Mouse (Mus musculus) megakaryocyte, embryonic 14.5 days (primary cell): Measurements from ENCODE around the gene Sparc. TPM values are rescaled to one million over a fixed set of nuclear protein-coding genes. Genes with fewer than 3 reads are reported as not detected.
A peak's percentile ranks its signal among the peaks of the same experiment; 100 is the strongest.
"Not testable (repeated sequence)": the region's sequence is repeated elsewhere in the genome, so short reads cannot be mapped to it uniquely, and the experiment has no call there.

Experiments
- H3K27me3 ChIP-seq: replicated peaks from 2 replicates; pipeline ENCODE3; 2012; ENCODE audit warnings: inconsistent platforms
- H3K36me3 ChIP-seq: replicated peaks from 2 replicates; pipeline ENCODE3; 2012; ENCODE audit warnings: low read length, inconsistent platforms, mixed read lengths
- H3K4me1 ChIP-seq: 2 replicates; pipeline ENCODE4 v1.6.1; 2012; ENCODE audit warnings: inconsistent platforms
- H3K4me3 ChIP-seq: replicated peaks from 2 replicates; pipeline ENCODE3; 2012; ENCODE audit warnings: moderate library complexity, mild to moderate bottlenecking, inconsistent platforms
- H3K9me3 ChIP-seq: 2 replicates; pipeline ENCODE4 v1.6.1; 2012; ENCODE audit warnings: inconsistent platforms
- FLI1 ChIP-seq: IDR thresholded peaks from 2 replicates; pipeline ENCODE4 v1.6.1; 2012; ENCODE audit warnings: low read length, inconsistent platforms, mixed read lengths
- GATA1 ChIP-seq: IDR thresholded peaks from 3 replicates; pipeline ENCODE4 v1.6.1; 2012; ENCODE audit warnings: mixed read lengths, low read length, inconsistent platforms, borderline replicate concordance
- polyA plus RNA-seq: library from polyadenylated mRNA; stranded (reverse); fragments of >175 nt; gene quantifications from 2 replicates; pipeline ENCODE4 v1.2.3, GENCODE M21; 2012; ENCODE audit warnings: low replicate concordance; ENCODE audit not compliant: insufficient read depth

The Sparc gene
- polyA plus RNA-seq, 1 experiment, result 11.1 TPM

DNA sequence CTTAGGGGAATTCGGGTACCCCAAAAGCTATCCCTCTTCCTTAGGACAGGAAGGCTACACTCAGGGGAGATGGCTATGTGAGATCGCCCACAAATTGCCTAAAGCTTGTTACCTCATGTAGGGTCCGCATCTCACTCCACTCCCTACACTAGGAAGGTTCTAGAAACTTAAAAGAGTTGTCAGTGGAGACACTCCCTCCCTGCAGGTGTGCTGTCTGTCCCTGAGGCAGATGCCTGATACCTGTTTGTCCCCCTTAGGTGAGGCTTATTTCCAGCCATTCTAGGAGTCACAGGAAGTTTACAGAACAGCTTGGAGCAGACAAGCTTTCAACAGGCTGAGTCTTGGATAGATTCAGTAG is 4.3 kb downstream of the Sparc start:
- Histone ChIP-seq H3K4me3 (peak overlapping the region; percentile 88), H3K27me3 (peaks cover 24% of the 10 kb centered on the region), H3K4me1 (peaks cover 87% of the 10 kb centered on the region), H3K36me3 (no peaks in the 10 kb centered on the region), H3K9me3 (no peaks in the 10 kb centered on the region)
- TF ChIP-seq FLI1 (no peak), GATA1 (no peak)

- Histone ChIP-seq H3K27me3 (peaks cover 24% of the 10 kb centered on the region), H3K4me1 (peaks cover 90% of the 10 kb centered on the region), H3K36me3 (no peaks in the 10 kb centered on the region), H3K9me3 (no peaks in the 10 kb centered on the region), H3K4me3 (peak overlapping the region; percentile 88)
- no peak for TF ChIP-seq GATA1
- no peak for TF ChIP-seq FLI1
Measured at GRCm38 (mm10) chr11:55417898-55418703, 4.9 kb downstream of the Sparc start.

- peak overlapping the region; percentile 81 for H3K4me3 ChIP-seq
- H3K9me3 ChIP-seq, result no peaks in the 10 kb centered on the region
- no peak for TF ChIP-seq FLI1
- TF ChIP-seq GATA1, result no peak
- peaks cover 24% of the 10 kb centered on the region for H3K27me3 ChIP-seq
- H3K36me3 ChIP-seq, result peaks cover 4% of the 10 kb centered on the region
- H3K4me1 ChIP-seq, result peaks cover 91% of the 10 kb centered on the region
Measured at GRCm38 (mm10) chr11:55416609-55417265, 6.2 kb downstream of the Sparc start.

DNA sequence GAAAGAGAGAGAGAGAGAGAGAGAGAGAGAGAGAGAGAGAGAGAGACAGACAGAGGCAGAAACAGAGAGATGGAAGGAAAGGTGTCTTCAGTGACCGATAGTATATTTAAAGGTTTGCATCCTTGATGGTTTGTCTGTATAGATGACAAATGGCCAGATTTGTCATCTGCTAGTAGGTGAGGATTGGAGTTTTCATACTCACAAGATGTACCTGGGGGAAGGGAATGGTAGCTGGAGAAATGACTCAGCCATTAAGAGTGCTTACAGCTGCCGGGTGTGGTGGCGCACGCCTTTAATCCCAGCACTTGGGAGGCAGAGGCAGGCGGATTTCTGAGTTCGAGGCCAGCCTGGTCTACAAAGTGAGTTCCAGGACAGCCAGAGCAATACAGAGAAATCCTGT is 7.3 kb downstream of the Sparc start:
- not testable (repeated sequence) for H3K36me3 ChIP-seq, H3K4me3 ChIP-seq, H3K9me3 ChIP-seq
- H3K4me1 ChIP-seq, result peaks cover 92% of the 10 kb centered on the region
- peaks cover 18% of the 10 kb centered on the region for H3K27me3 ChIP-seq

DNA sequence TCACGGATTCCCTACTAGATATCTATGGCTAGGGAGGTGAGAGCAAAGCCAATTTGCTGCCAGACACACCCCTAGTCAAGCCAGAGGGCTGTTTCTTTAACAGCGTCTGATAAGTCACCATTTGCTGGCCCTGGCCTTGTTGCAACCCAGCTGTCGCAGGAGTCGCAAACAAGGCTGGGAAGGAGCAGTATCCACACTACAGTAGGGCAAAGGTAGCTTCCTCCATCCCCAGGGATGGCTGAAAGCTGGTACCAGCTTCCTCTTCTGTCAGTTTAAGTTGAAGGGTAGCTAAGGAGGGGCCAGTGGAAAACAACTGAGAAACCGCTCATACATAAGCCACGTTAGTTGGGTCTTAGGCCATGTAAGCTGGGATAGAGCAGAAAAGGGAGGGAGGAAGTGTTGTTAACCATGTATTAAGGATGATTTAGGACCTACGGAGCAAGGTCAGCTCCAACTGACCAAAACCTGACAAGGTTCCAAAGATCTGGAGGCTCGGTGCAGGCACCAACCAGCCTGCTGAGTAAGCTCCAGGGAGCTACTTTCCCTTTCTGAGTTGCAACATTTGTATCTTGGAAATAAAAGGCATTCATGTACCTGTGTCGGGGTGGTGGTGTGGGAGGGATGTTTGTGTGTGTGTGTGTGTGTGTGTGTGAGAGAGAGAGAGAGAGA is 7.8 kb downstream of the Sparc start:
- peaks cover 4% of the 10 kb centered on the region for H3K36me3 ChIP-seq
- no peak overlapping the region for H3K4me3 ChIP-seq
- TF ChIP-seq FLI1 (no peak), GATA1 (no peak)
- H3K4me1 ChIP-seq, result peaks cover 96% of the 10 kb centered on the region
- H3K9me3 ChIP-seq, result no peaks in the 10 kb centered on the region
- H3K27me3 ChIP-seq, result peaks cover 17% of the 10 kb centered on the region

GRCm38 (mm10) chr11:55414314-55414713 is 8.7 kb downstream of the Sparc start:
- TF ChIP-seq GATA1 (no peak), FLI1 (no peak)
- Histone ChIP-seq H3K9me3 (no peaks in the 10 kb centered on the region), H3K4me3 (no peak overlapping the region), H3K27me3 (peaks cover 8% of the 10 kb centered on the region), H3K36me3 (peaks cover 8% of the 10 kb centered on the region), H3K4me1 (peaks cover 95% of the 10 kb centered on the region)

DNA sequence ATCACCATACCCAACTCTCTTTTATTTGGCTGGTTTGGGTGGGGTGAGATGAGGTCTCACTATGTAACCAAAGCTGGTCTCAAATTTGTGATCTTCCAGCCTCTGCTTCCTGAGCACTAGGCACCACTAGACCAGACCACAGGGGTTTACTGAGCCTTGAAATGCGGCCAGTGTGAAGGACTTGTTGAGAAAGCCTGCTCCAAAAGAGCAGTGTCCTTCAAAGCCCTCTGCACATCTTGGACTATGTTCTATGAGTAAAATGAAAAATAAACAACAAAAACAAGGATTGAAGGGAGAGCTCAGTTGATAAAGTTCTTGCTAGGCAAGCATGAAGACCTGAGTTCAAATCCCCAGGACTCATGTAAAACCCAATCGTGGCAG is 9.6 kb downstream of the Sparc start:
- Histone ChIP-seq H3K4me3 (no peak overlapping the region), H3K4me1 (peaks cover 86% of the 10 kb centered on the region), H3K36me3 (peaks cover 15% of the 10 kb centered on the region), H3K27me3 (peaks cover 3% of the 10 kb centered on the region), H3K9me3 (peaks cover 2% of the 10 kb centered on the region)
- TF ChIP-seq GATA1 (no peak), FLI1 (no peak)

- Histone ChIP-seq H3K4me3 (no peak overlapping the region), H3K4me1 (peaks cover 80% of the 10 kb centered on the region), H3K9me3 (peaks cover 7% of the 10 kb centered on the region), H3K36me3 (peaks cover 19% of the 10 kb centered on the region), H3K27me3 (peaks cover 3% of the 10 kb centered on the region)
- TF ChIP-seq GATA1 (no peak), FLI1 (no peak)
Measured at GRCm38 (mm10) chr11:55412680-55413415, 10.1 kb downstream of the Sparc start.

- Histone ChIP-seq H3K4me1 (peaks cover 76% of the 10 kb centered on the region), H3K36me3 (peaks cover 27% of the 10 kb centered on the region), H3K4me3 (no peak overlapping the region), H3K9me3 (peaks cover 15% of the 10 kb centered on the region), H3K27me3 (peaks cover 3% of the 10 kb centered on the region)
- no peak for TF ChIP-seq FLI1
- no peak for TF ChIP-seq GATA1
Measured at GRCm38 (mm10) chr11:55412034-55412433, 10.9 kb downstream of the Sparc start.

- peaks cover 74% of the 10 kb centered on the region for H3K4me1 ChIP-seq
- TF ChIP-seq FLI1 (no peak), GATA1 (no peak)
- peaks cover 21% of the 10 kb centered on the region for H3K9me3 ChIP-seq
- H3K27me3 ChIP-seq, result peaks cover 3% of the 10 kb centered on the region
- peaks cover 42% of the 10 kb centered on the region for H3K36me3 ChIP-seq
- H3K4me3 ChIP-seq, result no peak overlapping the region
Measured at GRCm38 (mm10) chr11:55410502-55410901, 12.5 kb downstream of the Sparc start.
